Mouse (Mus musculus): ENCODE measurements around the gene Epn2. TPM values are rescaled to one million over a fixed set of nuclear protein-coding genes. Genes with fewer than 3 reads are reported as not detected.

Gene Epn2
- polyA plus RNA-seq, 1 experiment from 2014 or later, result 56.5 TPM

DNA sequence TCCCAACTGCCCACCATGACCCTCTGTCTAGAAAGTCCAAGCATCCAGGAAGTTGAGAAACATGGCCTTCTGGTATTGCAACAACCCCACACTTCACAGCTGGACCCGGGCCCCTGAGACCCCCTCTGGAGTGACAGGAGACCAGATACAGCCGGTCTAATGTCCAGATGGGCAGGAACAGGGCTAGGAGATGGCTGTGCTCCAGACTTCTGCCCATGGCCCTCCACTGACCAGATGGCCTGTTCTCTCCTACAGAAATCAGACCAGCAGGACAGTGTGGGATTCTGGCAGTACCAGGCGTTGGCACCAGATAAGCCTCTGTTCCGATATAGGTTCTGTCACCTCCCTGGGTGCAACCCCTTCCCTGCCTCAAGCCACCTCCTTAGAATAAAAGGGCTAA is 111.0 kb downstream of the Epn2 start:
- H3K4me3 ChIP-seq, result no peak overlapping the region
- 91% methylated on average over 4 of the region's 4 CpGs for WGBS
- ATAC-seq (ENCODE audit: low read depth), result no peak
- no peaks in the 10 kb centered on the region for H3K9me3 ChIP-seq
- H3K27me3 ChIP-seq, result no peaks in the 10 kb centered on the region
- H3K4me2 ChIP-seq, result no peak overlapping the region
- H3K27ac ChIP-seq (replicated peaks), result no peak overlapping the region
- H3K4me1 ChIP-seq (replicated peaks), result no peaks in the 10 kb centered on the region
- no peaks in the 10 kb centered on the region for H3K36me3 ChIP-seq
- no peak overlapping the region for H3K9ac ChIP-seq

Other genes starting within 250 kb of the Epn2 start
- not detected in 2 replicates for gene Slc47a2, start 236.8 kb downstream of the Epn2 start, polyA plus RNA-seq (2015; fragmentation: Nextera tagmentation; extraction: Ambion mirVana)
- gene Slc47a1, start 201.3 kb downstream of the Epn2 start, polyA plus RNA-seq (2015; fragmentation: Nextera tagmentation; extraction: Ambion mirVana), result 0.22 TPM in 1 of 2 replicates, not detected in the other
- gene Rnf112, start 125.6 kb downstream of the Epn2 start, polyA plus RNA-seq (2015; fragmentation: Nextera tagmentation; extraction: Ambion mirVana), result 13.1 and 14.2 TPM in 2 replicates
- gene Mfap4, start 94.3 kb downstream of the Epn2 start, polyA plus RNA-seq (2015; fragmentation: Nextera tagmentation; extraction: Ambion mirVana), result 91.0 and 108 TPM in 2 replicates
- gene Mapk7, start 85.3 kb downstream of the Epn2 start, polyA plus RNA-seq (2015; fragmentation: Nextera tagmentation; extraction: Ambion mirVana), result 73.6 and 85.1 TPM in 2 replicates
- 36.4 and 36.5 TPM in 2 replicates for gene B9d1, start 74.5 kb downstream of the Epn2 start, polyA plus RNA-seq (2015; fragmentation: Nextera tagmentation; extraction: Ambion mirVana)
- gene Grap, start 73.6 kb upstream of the Epn2 start, polyA plus RNA-seq (2015; fragmentation: Nextera tagmentation; extraction: Ambion mirVana), result 9.5 and 10.7 TPM in 2 replicates
- 0.07 and 0.19 TPM in 2 replicates for gene Fam83g, start 104.4 kb upstream of the Epn2 start, polyA plus RNA-seq (2015; fragmentation: Nextera tagmentation; extraction: Ambion mirVana)
- gene Slc5a10, start 141.1 kb upstream of the Epn2 start, polyA plus RNA-seq (2015; fragmentation: Nextera tagmentation; extraction: Ambion mirVana), result not detected in 2 replicates
- gene Prpsap2, start 182.4 kb upstream of the Epn2 start, polyA plus RNA-seq (2015; fragmentation: Nextera tagmentation; extraction: Ambion mirVana), result 51.4 and 51.8 TPM in 2 replicates

Data from neural tube, embryonic 13.5 days (tissue).